Mouse (Mus musculus): Measurements from ENCODE around the gene Rpl36a.
A peak's percentile ranks its signal among the peaks of the same experiment; 100 is the strongest.

Rpl36a gene

GRCm38 (mm10) chrX:134585103-134586002, at the start of gene Rpl36a:
TSS of gene Rpl36a (plus strand) at chrX:134585654.
- peak; percentile 93 for DNase-seq (ENCODE audit: low read depth, low spot score)

DNA sequence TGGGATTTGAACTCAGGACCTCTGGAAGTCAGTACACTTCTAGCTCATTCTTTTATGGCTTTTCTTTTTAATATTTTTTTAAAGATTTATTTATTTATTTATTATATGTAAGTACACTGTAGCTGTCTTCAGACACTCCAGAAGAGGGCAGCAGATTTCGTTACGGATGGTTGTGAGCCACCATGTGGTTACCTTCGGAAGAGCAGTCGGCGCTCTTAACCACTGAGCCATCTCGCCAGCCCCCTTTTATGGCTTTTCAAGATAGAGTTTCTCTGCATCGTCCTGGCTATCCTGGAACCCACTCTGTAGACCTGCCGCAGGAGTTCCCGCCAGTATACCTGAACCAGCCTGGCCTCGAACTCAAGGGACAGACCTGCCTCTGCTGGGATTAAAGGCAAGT, 45.7 kb upstream of the Rpl36a start:
- DNase-seq (ENCODE audit: low read depth, low spot score), result peak; percentile 67

DNA sequence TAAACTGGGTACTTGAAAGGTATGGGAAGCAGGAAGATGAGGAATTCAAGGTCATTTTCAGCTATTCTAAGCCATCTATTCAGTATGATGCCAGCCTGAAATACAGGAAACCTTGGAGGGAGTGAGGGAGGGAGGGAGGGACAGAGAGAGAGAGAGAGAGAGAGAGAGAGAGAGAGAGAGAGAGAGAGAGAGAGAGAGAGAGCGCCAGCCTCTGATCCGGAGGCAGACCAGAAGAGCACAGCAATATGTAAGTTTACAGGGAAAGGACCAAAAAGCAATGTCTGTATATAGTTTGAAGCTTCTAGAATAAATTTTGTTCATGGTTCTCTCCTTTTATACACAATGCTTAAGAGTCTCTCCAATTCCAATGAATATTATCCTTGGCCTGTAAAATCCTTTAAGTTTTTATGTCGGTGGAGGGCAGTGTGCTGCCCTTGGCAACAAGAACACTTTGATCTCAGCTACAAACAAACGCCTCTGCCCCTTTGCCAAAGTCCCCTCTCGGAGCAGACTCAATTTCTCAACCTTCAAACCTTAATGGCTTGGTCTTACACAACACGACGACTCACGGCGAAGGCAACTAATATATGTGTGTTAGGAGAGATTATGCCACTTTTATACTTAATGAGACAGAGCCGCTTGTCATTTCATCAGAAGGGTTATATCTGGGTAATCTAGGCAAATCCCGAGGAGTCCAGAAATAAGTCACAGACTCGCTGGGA, 44.9 kb upstream of the Rpl36a start:
- peak; percentile 50 for DNase-seq (ENCODE audit: low read depth, low spot score)

DNA sequence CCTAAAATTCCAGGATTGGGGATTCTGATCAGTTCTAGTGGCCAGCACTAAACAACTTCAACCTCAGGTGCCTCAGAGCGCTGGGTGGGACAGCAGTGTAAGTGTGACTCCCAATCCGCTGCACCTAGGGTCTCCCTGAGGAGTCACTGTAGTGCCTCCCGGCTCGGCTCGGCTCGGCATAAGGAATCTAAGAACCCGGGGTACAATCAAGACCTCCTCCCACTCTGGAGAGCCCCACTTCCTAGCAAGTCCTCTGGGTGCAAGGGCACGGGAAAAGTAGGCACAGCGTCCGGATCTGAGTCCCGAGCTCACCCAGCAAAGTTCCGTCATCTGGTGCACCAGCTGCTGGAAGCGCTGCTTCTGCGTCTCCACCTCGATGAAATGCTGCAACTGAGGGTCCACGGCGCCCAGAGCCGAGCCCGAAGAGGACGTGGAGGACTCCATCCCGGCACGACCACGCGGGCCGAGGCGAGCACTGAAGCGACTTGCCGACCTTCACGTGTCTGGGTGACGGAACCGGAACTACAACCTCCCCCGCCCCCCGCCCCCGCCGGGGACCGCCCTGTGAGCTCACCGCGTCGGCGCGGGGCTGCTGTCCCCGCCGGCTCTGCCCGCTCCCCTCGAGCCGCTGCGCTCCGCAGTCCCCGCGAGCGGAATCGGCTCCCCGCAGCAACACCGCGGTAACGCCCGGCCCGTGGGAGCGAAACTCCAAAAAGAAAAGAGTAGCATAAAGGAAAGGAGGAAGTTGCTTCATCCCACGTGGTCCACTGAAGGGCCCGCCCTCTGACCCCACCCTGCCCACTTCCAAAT, 44.1 kb upstream of the Rpl36a start, which contains the start of gene Timm8a1:
TSS of gene Timm8a1 (minus strand) at position 721 of the 810 bp plus-strand sequence.
- peak; percentile 78 for DNase-seq (ENCODE audit: low read depth, low spot score)

DNA sequence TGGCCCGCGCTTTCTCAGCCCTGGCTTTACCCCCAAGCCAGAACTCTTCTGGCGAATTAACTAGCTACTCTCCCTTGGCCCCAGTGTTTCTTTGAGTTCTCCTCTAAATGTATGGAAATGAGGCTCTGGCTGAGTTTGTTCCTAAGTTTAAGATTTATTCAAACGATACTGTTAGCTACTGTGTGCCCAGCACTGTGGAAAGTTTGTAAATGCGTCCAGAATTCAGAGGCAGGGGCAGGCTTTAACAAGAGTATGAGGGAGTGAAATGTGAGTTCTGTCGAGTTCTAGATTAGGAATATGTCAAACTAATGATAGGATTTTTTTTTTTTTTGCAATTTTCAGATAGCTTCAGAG, 43.5 kb upstream of the Rpl36a start:
- no peak for DNase-seq (ENCODE audit: low read depth, low spot score)

DNA sequence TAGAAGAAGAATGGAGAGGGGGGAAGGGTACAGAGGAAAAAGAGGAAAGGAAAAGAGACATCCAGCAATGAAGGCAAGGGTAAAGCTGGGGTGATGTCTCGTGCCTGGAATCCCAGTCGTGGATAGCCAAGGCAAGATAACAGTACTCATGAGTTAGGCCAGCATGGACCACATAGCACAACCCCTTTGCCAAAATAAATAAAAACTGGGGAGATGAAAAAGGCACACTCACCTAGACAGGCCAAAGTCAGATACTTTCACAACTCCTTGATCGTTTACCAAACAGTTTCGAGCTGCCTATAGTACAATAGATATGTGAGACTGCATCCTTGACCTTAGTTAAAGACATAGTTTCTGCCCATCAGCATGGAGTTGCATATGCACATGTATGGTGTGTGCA, 38.1 kb upstream of the Rpl36a start:
- no peak for DNase-seq (ENCODE audit: low read depth, low spot score)

GRCm38 (mm10) chrX:134550903-134551302, 34.6 kb upstream of the Rpl36a start:
- peak; percentile 47 for DNase-seq (ENCODE audit: low read depth, low spot score)

- no peak for DNase-seq (ENCODE audit: low read depth, low spot score)
Measured at GRCm38 (mm10) chrX:134553326-134553725, 32.1 kb upstream of the Rpl36a start.

DNA sequence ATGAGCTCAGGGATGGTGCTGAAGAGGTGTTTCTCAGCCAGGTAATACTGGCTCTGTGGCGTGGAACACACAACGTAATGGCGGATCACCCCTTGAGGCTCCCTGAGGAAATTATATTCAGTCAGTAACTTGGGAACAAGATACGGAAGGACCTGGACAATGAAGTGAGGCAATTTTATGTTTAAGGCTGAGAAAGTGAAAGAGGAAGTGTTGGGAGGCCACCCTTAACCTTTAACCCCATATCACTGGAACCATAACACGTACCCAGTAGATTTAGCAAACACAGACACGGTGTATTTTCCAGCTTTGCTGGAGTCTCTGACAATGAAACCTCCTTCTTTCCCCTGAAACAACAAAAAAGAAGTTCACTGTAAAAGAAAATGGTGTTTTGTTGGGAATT, 31.0 kb upstream of the Rpl36a start:
- no peak for DNase-seq (ENCODE audit: low read depth, low spot score)

DNA sequence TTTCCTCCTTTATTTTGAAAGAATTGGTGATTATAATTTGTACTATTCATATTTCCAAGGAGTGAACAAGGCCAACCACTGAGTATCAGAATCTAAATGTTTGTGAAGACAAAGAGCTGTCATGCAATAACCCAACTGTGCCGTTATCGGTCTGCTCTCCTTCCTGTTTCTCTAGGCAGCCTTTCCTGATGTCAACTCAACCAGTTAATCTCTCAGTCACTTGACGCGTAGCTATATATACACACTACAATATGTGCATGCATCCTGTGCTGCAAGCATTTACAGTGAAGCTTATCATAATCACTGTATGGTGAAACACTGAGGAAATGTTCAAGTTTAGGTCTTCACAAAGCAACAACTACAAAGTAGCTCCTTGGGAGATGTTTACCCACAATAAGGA, 21.1 kb upstream of the Rpl36a start:
- DNase-seq (ENCODE audit: low read depth, low spot score), result no peak

GRCm38 (mm10) chrX:134566536-134567222, 18.8 kb upstream of the Rpl36a start:
- peak; percentile 61 for DNase-seq (ENCODE audit: low read depth, low spot score)

DNA sequence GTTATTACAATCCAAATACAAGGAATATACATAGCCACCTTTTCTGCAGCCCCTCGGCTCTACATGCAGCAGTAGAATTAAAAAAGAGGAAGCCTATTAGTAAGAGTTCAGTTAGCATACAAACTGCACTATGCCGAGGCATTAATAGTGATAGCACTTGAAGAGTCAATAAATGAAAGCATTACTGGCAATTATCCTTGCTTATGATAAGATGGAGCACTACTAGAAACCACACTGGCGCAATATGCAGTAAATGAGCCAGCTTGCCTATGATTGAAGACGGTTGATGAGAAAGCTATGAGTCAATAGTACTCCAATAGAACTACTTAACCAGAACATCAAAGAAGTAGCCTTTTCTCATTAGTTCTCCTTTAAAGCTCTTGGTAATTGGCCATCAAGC, 7.6 kb upstream of the Rpl36a start:
- DNase-seq (ENCODE audit: low read depth, low spot score), result no peak

DNA sequence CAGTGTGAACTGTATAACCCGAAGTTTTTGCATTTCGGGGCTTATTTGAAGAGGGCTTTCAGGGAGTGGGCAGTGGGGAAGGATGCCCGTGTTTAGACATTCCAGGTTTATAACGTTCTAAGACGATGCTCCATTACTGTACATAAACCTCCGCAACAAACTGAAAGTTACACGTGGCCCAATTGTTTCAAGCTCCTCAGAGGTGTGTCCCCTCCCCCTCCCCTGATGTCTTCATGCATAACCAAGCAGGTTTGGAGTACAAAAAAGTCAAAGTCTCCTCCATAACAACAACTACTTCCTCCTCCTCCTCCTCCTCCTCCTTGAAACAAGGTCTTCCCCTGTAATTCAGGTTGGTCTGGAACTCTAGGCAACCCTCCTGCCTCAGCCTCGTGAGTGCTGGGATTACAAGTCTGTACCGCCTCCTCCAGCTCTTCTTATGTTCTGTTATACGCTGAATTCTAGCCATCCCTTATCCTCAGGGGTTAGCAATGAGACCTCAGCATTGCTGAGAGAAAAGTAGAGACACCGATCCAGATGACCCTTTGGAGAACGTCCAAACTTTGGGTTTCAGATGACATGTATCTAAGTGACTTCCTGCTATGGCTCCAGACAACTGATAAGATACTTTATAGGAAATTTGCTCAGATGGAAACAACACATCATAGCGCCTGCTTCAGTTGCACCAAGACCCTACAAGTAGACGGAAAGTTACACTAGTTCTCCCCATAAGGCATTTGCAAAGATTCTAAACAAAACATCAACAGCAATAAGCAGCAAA, 4.7 kb upstream of the Rpl36a start:
- DNase-seq (ENCODE audit: low read depth, low spot score), result no peak

- no peak for DNase-seq (ENCODE audit: low read depth, low spot score)
Measured at GRCm38 (mm10) chrX:134582270-134582669, 3.2 kb upstream of the Rpl36a start.

- no peak for DNase-seq (ENCODE audit: low read depth, low spot score)
Measured at GRCm38 (mm10) chrX:134582888-134583669, 2.4 kb upstream of the Rpl36a start, which contains the start of gene Btk. TSS of gene Btk (minus strand) at chrX:134583570.

DNA sequence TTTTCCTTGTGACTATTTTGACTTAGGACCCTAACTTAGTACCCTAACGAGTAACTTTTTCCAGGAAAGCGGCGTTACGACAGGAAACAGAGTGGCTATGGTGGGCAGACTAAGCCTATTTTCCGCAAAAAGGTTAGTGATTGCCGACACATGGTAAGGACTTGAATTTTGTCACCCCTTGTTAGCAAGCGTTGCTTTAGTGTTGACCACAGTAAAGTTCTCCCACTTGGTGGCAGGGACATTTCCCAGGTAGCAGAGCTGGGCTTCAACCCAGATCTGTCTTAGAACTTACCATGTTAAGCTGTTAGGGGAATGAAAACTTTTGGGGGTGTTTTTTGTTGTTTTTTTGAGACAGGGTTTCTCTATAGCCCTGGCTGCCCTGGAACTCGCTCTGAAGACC, 993 bp downstream of the Rpl36a start:
- DNase-seq (ENCODE audit: low read depth, low spot score), result no peak

DNA sequence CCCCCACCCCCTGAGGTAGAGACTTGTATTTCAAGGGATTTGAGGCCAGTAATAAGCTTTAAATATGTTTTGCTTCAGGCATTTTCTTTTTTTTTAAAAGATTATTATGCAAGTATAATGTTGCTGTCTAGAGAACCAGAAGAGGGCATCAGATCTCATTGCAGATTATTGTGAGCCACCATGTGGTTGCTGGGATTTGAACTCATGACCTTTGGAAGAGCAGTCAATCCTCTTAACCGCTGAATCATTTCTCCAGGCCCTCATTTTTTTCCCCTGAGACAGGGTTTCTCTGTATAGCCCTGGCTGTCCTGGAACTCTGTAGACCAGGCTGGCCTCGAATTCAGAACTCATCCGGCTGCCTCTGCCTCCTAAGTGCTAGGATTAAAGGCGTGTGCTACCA, 2.8 kb downstream of the Rpl36a start:
- no peak for DNase-seq (ENCODE audit: low read depth, low spot score)

DNA sequence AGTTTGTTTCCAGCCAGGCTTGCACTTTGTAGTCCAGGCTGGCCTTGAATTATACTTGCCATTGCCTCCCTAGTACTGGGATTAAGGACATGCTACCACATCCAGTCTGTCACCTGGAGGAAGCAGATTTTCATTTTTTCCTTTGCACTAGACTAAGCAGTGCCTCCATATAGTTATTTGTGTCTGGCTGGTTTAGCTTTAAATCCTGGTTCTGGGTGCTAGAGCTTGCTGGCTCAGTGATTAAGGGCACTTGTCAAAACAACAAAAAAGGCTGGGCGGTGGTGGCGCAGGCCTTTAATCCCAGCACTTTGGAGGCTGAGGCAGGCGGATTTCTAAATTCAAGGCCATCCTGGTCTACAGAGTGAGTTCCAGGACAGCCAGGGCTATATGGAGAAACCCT, 3.5 kb downstream of the Rpl36a start:
- no peak for DNase-seq (ENCODE audit: low read depth, low spot score)

DNA sequence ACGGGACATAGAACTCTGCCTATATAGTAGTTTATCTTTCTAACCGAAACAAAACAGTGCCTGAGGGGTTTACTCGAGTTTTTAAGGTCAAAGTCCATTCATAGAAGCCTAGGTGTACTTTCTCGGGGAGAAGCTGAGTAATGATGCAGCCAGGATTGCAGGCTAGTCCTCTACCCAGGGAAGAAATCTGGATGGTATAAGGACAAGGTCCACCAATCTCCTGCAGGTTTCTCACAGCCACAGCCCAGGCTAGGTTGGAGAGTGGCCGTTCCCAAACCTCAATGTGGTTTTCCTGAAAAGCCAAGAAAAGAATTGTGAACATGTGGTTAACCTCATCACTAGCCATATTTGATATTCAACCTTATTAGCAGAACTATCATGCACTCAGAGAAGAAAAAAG, 4.4 kb downstream of the Rpl36a start:
- no peak for DNase-seq (ENCODE audit: low read depth, low spot score)

All from CD4-positive helper T cell, adult 2 months (primary cell).